Mouse (Mus musculus): Measurements from ENCODE around the gene Ap1b1. TPM values are rescaled to one million over a fixed set of nuclear protein-coding genes. Genes with fewer than 3 reads are reported as not detected.

Gene Ap1b1
- polyA plus RNA-seq, 1 experiment = 185 TPM

DNA sequence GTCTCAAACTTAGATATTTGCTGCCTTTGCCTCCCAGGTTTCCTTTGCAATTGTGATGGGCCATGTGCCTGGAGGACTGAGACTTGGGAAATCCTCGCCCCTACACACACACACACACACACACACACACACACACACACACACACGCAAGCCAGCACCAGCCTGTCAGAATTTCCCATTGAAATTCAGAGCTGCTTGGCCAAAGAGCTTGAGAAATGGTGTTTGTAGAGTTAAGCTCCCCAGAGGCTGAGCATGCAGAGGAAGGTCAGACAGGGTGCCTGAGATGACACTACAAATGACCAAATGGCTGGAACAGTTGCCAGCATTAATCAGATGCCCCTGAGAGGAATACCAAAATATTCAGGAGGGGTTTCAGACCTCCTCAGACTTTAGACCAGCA lies 20.3 kb upstream of the Ap1b1 start:
- TF ChIP-seq CTCF (IDR thresholded peaks at IDR 0.05; ENCODE audit: low read depth, low read length) (no peak), POLR2A (IDR thresholded peaks at IDR 0.05; ENCODE audit: borderline replicate concordance, low read depth, low read length) (no peak)
- no peak overlapping the region for H3K27ac ChIP-seq (ENCODE audit: insufficient read depth, low read depth, low read length)
- no peak overlapping the region for H3K4me3 ChIP-seq (ENCODE audit: insufficient read depth, low read length)
- H3K4me1 ChIP-seq (ENCODE audit: control insufficient read depth, insufficient read depth, low read length) = peaks cover 4% of the 10 kb centered on the region; the same call in 1 of the 2 replicates

- Histone ChIP-seq H3K27ac (ENCODE audit: insufficient read depth, low read depth, low read length) (no peak overlapping the region), H3K4me1 (ENCODE audit: control insufficient read depth, insufficient read depth, low read length) (peaks cover 4% of the 10 kb centered on the region; the same call in 1 of the 2 replicates), H3K4me3 (ENCODE audit: insufficient read depth, low read length) (no peak overlapping the region)
- TF ChIP-seq CTCF (IDR thresholded peaks at IDR 0.05; ENCODE audit: low read depth, low read length) (no peak), POLR2A (IDR thresholded peaks at IDR 0.05; ENCODE audit: borderline replicate concordance, low read depth, low read length) (no peak)
Measured at GRCm38 (mm10) chr11:4966888-4967287, 19.7 kb upstream of the Ap1b1 start.

DNA sequence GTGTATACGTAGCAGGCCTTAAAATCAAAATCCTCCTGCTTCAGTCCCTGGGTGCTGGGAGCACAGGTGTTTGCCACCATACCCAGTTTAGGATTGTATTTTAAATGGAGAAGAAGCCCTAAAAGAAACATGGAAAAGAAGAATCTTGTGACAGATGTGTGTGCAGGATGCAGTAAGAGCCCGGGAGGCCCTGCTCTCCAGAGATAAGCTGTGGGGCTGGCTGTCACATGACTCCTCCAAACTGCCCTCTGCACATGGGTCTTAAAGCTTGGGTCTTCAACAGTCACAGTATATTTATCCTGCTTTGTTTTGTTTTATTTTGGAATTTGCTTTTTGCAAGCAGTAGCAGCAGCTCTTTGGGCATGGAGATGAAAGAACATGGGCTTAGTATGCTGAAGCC lies 19.1 kb upstream of the Ap1b1 start:
- H3K27ac ChIP-seq (ENCODE audit: insufficient read depth, low read depth, low read length) = no peak overlapping the region
- no peak overlapping the region for H3K4me3 ChIP-seq (ENCODE audit: insufficient read depth, low read length)
- TF ChIP-seq CTCF (IDR thresholded peaks at IDR 0.05; ENCODE audit: low read depth, low read length) (no peak), POLR2A (IDR thresholded peaks at IDR 0.05; ENCODE audit: borderline replicate concordance, low read depth, low read length) (no peak)
- peaks cover 4% of the 10 kb centered on the region; the same call in 1 of the 2 replicates for H3K4me1 ChIP-seq (ENCODE audit: control insufficient read depth, insufficient read depth, low read length)

DNA sequence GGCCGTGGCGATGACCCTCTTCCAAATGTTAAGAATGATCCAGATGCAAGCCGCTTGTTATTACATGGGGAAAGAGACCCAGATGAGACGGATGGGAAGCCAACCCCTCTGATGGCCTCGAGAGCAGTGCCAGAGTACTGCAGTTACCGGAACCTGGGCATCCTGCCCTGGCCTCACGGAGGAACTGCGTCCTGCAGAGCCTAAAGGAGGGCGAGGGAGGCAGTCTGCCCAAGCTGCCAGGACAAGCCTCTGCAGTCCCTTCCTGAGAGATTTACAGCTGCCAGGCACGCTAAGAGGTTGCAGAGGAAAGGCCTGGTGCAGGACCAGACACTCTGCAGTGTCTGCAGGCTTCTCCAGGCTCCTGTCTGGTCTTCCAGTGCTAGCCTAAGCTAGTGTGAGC lies 18.2 kb upstream of the Ap1b1 start:
- H3K27ac ChIP-seq (ENCODE audit: insufficient read depth, low read depth, low read length) = no peak overlapping the region
- TF ChIP-seq CTCF (IDR thresholded peaks at IDR 0.05; ENCODE audit: low read depth, low read length) = no peak
- no peak for TF ChIP-seq POLR2A (IDR thresholded peaks at IDR 0.05; ENCODE audit: borderline replicate concordance, low read depth, low read length)
- no peak overlapping the region for H3K4me3 ChIP-seq (ENCODE audit: insufficient read depth, low read length)
- H3K4me1 ChIP-seq (ENCODE audit: control insufficient read depth, insufficient read depth, low read length) = peaks cover under 1% of the 10 kb centered on the region

- Histone ChIP-seq H3K27ac (ENCODE audit: insufficient read depth, low read depth, low read length) (no peak overlapping the region; the same call in 1 of the 2 replicates), H3K4me1 (ENCODE audit: control insufficient read depth, insufficient read depth, low read length) (peaks cover 27% of the 10 kb centered on the region), H3K4me3 (ENCODE audit: insufficient read depth, low read length) (no peak overlapping the region)
- TF ChIP-seq CTCF (IDR thresholded peaks at IDR 0.05; ENCODE audit: low read depth, low read length) = peak; percentile 36; the same call in 1 of the 2 replicates
- TF ChIP-seq POLR2A (IDR thresholded peaks at IDR 0.05; ENCODE audit: borderline replicate concordance, low read depth, low read length) = no peak
Measured at GRCm38 (mm10) chr11:4972967-4973870, 13.4 kb upstream of the Ap1b1 start.

DNA sequence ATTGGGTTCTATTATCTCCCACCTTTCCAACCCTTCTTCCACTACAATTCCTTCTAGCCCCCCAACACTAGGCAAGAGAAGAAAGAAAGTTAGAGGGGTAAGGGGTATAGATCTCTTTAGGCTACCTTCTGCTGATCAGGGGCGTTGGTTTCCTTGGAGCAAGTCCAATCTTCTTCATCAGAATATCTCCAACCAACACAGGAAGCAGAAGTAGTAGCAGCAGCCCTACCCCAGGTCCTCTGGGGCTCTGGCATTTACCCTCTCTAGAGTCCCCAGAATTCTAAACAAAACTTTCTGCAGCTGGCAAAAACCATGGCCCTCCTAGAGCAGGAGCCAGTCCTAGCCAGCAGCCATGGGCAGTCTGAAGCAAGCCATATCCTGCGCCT lies 12.8 kb upstream of the Ap1b1 start:
- TF ChIP-seq POLR2A (IDR thresholded peaks at IDR 0.05; ENCODE audit: borderline replicate concordance, low read depth, low read length) (no peak), CTCF (IDR thresholded peaks at IDR 0.05; ENCODE audit: low read depth, low read length) (no peak)

DNA sequence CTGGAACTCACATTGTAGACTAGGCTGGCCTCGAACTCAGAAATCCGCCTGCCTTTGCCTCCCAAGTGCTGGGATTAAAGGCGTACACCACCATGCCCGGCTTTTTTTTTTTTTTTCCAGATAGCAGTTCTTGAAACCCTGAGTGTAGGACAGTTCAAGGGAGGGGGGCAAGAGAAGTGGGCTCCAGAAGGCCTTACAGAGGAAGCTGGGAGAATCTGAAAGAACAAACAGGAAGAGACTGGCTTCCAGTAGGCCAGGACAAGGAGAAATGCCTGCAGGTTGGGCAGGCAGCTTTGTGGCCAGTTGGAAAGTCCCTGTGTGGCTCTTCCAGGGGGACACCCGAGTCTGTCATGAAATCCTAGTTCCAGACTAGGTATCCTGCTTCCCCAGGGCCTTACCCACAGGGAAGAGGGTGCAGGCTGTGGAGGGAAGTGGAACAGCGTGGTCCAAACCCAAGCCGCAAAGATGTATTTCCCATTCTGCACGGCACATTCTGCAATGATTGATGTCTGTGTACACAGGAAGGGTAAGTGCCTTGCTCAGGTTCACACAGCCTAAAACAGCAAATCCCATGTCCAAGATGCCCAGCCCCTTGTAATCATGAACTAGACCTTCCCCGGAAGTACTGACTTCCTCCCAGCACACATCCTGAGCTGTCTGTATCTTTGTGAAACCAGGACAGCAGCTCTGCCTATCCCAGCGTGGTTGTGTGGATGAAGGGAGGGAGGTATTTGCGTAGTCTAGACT lies 12.1 kb upstream of the Ap1b1 start:
- peaks cover 27% of the 10 kb centered on the region for H3K4me1 ChIP-seq (ENCODE audit: control insufficient read depth, insufficient read depth, low read length)
- H3K27ac ChIP-seq (ENCODE audit: insufficient read depth, low read depth, low read length) = peak overlapping the region; percentile 68
- H3K4me3 ChIP-seq (ENCODE audit: insufficient read depth, low read length) = no peak overlapping the region
- no peak for TF ChIP-seq CTCF (IDR thresholded peaks at IDR 0.05; ENCODE audit: low read depth, low read length)
- TF ChIP-seq POLR2A (IDR thresholded peaks at IDR 0.05; ENCODE audit: borderline replicate concordance, low read depth, low read length) = no peak

More for the DNA sequence above, 12.8 kb upstream of the Ap1b1 start:
- peak overlapping the region; percentile 68 for H3K27ac ChIP-seq (ENCODE audit: insufficient read depth, low read depth, low read length)
- peaks cover 27% of the 10 kb centered on the region for H3K4me1 ChIP-seq (ENCODE audit: control insufficient read depth, insufficient read depth, low read length)
- H3K4me3 ChIP-seq (ENCODE audit: insufficient read depth, low read length) = no peak overlapping the region

GRCm38 (mm10) chr11:4975623-4976022 lies 11.0 kb upstream of the Ap1b1 start:
- Histone ChIP-seq H3K4me1 (ENCODE audit: control insufficient read depth, insufficient read depth, low read length) (peaks cover 29% of the 10 kb centered on the region), H3K27ac (ENCODE audit: insufficient read depth, low read depth, low read length) (no peak overlapping the region), H3K4me3 (ENCODE audit: insufficient read depth, low read length) (no peak overlapping the region)
- TF ChIP-seq POLR2A (IDR thresholded peaks at IDR 0.05; ENCODE audit: borderline replicate concordance, low read depth, low read length) = no peak
- peak; percentile 66 for TF ChIP-seq CTCF (IDR thresholded peaks at IDR 0.05; ENCODE audit: low read depth, low read length)

DNA sequence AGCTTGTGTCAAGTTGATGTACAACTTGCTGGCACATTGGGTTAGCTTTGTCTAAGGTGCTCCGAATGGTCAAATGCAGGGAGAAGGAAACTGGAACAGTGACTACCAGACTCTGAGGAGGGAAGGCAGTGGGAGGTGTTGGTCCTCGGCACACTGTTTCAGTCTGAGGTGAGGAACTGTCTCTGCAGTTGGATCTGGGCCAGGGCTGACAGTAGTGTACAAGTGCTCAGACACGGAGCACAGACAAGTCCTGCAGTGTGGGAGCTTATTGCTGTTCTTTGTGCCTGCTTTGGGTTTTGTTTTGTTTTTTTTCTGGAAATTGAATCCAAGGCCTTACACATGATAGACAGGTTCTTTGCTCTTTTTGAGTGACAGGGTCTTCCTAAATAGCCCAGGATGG lies 3.6 kb upstream of the Ap1b1 start:
- Histone ChIP-seq H3K4me1 (ENCODE audit: control insufficient read depth, insufficient read depth, low read length) (peaks cover 8% of the 10 kb centered on the region; the same call in 1 of the 2 replicates), H3K27ac (ENCODE audit: insufficient read depth, low read depth, low read length) (no peak overlapping the region), H3K4me3 (ENCODE audit: insufficient read depth, low read length) (no peak overlapping the region)
- TF ChIP-seq CTCF (IDR thresholded peaks at IDR 0.05; ENCODE audit: low read depth, low read length) = no peak
- TF ChIP-seq POLR2A (IDR thresholded peaks at IDR 0.05; ENCODE audit: borderline replicate concordance, low read depth, low read length) = no peak

GRCm38 (mm10) chr11:4983538-4983937 lies 3.1 kb upstream of the Ap1b1 start:
- peaks cover 12% of the 10 kb centered on the region for H3K4me1 ChIP-seq (ENCODE audit: control insufficient read depth, insufficient read depth, low read length)
- H3K27ac ChIP-seq (ENCODE audit: insufficient read depth, low read depth, low read length) = no peak overlapping the region
- TF ChIP-seq POLR2A (IDR thresholded peaks at IDR 0.05; ENCODE audit: borderline replicate concordance, low read depth, low read length) = no peak
- H3K4me3 ChIP-seq (ENCODE audit: insufficient read depth, low read length) = no peak overlapping the region

Measured in bone marrow macrophage, adult 2 months (primary cell).